Mouse (Mus musculus): ENCODE measurements around the gene Rab11fip4. TPM values are rescaled to one million over a fixed set of nuclear protein-coding genes. Genes with fewer than 3 reads are reported as not detected.

Gene Rab11fip4
- polyA plus RNA-seq, 1 experiment: 94.8 TPM

- TF ChIP-seq CTCF (IDR thresholded peaks at IDR 0.05; ENCODE audit: borderline replicate concordance, insufficient read depth, low read depth, low read length) (0 out of 2 replicates have a peak, but pooled peaks have one; percentile 6), POLR2A (IDR thresholded peaks at IDR 0.05; ENCODE audit: borderline replicate concordance, insufficient read depth, low read length) (no peak)
- 87% methylated on average over 6 of the region's 6 CpGs for WGBS
Observed at GRCm38 (mm10) chr11:79635661-79636449, 44.8 kb downstream of the Rab11fip4 start.

GRCm38 (mm10) chr11:79636481-79636880 lies 45.5 kb downstream of the Rab11fip4 start:
- no peak overlapping the region for H3K4me3 ChIP-seq (replicated peaks; ENCODE audit: insufficient read depth, low read depth, low read length)
- no peak for DNase-seq
- TF ChIP-seq CTCF (IDR thresholded peaks at IDR 0.05; ENCODE audit: borderline replicate concordance, insufficient read depth, low read depth, low read length) (no peak), POLR2A (IDR thresholded peaks at IDR 0.05; ENCODE audit: borderline replicate concordance, insufficient read depth, low read length) (no peak)
- no peaks in the 10 kb centered on the region; the same call in 1 of the 2 replicates for H3K4me1 ChIP-seq (ENCODE audit: control insufficient read depth, insufficient read depth, low read length)
- no peak overlapping the region for H3K27ac ChIP-seq (ENCODE audit: insufficient read depth, low read length)
- H3K27me3 ChIP-seq (ENCODE audit: control insufficient read depth, insufficient read depth, low read length): no peaks in the 10 kb centered on the region
- WGBS: 97% methylated on average over 1 of the region's 1 CpGs

More at GRCm38 (mm10) chr11:79635661-79636449, 44.8 kb downstream of the Rab11fip4 start:
- Histone ChIP-seq H3K27me3 (ENCODE audit: control insufficient read depth, insufficient read depth, low read length) (no peaks in the 10 kb centered on the region), H3K4me3 (replicated peaks; ENCODE audit: insufficient read depth, low read depth, low read length) (no peak overlapping the region), H3K27ac (ENCODE audit: insufficient read depth, low read length) (no peak overlapping the region), H3K4me1 (ENCODE audit: control insufficient read depth, insufficient read depth, low read length) (no peaks in the 10 kb centered on the region; the same call in 1 of the 2 replicates)
- DNase-seq: no peak

GRCm38 (mm10) chr11:79638691-79639090 lies 47.7 kb downstream of the Rab11fip4 start:
- H3K4me1 ChIP-seq (ENCODE audit: control insufficient read depth, insufficient read depth, low read length): no peaks in the 10 kb centered on the region; the same call in 1 of the 2 replicates
- no peaks in the 10 kb centered on the region for H3K27me3 ChIP-seq (ENCODE audit: control insufficient read depth, insufficient read depth, low read length)
- no peak overlapping the region for H3K4me3 ChIP-seq (replicated peaks; ENCODE audit: insufficient read depth, low read depth, low read length)
- H3K27ac ChIP-seq (ENCODE audit: insufficient read depth, low read length): no peak overlapping the region
- WGBS: 48% methylated on average over 5 of the region's 5 CpGs
- no peak for DNase-seq
- no peak for TF ChIP-seq POLR2A (IDR thresholded peaks at IDR 0.05; ENCODE audit: borderline replicate concordance, insufficient read depth, low read length)
- no peak for TF ChIP-seq CTCF (IDR thresholded peaks at IDR 0.05; ENCODE audit: borderline replicate concordance, insufficient read depth, low read depth, low read length)

- Histone ChIP-seq H3K27ac (ENCODE audit: insufficient read depth, low read length) (no peak overlapping the region), H3K27me3 (ENCODE audit: control insufficient read depth, insufficient read depth, low read length) (no peaks in the 10 kb centered on the region), H3K4me1 (ENCODE audit: control insufficient read depth, insufficient read depth, low read length) (peaks cover 21% of the 10 kb centered on the region), H3K4me3 (replicated peaks; ENCODE audit: insufficient read depth, low read depth, low read length) (no peak overlapping the region)
- DNase-seq: no peak
- TF ChIP-seq CTCF (IDR thresholded peaks at IDR 0.05; ENCODE audit: borderline replicate concordance, insufficient read depth, low read depth, low read length): no peak
- no peak for TF ChIP-seq POLR2A (IDR thresholded peaks at IDR 0.05; ENCODE audit: borderline replicate concordance, insufficient read depth, low read length)
- 69% methylated on average over 8 of the region's 8 CpGs for WGBS
Observed at GRCm38 (mm10) chr11:79640940-79641733, 50.1 kb downstream of the Rab11fip4 start.

GRCm38 (mm10) chr11:79643730-79644129 lies 52.7 kb downstream of the Rab11fip4 start:
- Histone ChIP-seq H3K27me3 (ENCODE audit: control insufficient read depth, insufficient read depth, low read length) (no peaks in the 10 kb centered on the region), H3K27ac (ENCODE audit: insufficient read depth, low read length) (no peak overlapping the region), H3K4me3 (replicated peaks; ENCODE audit: insufficient read depth, low read depth, low read length) (no peak overlapping the region), H3K4me1 (ENCODE audit: control insufficient read depth, insufficient read depth, low read length) (peaks cover 45% of the 10 kb centered on the region)
- no peak for DNase-seq
- WGBS: 68% methylated on average over 9 of the region's 9 CpGs
- TF ChIP-seq POLR2A (IDR thresholded peaks at IDR 0.05; ENCODE audit: borderline replicate concordance, insufficient read depth, low read length) (no peak), CTCF (IDR thresholded peaks at IDR 0.05; ENCODE audit: borderline replicate concordance, insufficient read depth, low read depth, low read length) (no peak)

GRCm38 (mm10) chr11:79644717-79645191 lies 53.7 kb downstream of the Rab11fip4 start:
- Histone ChIP-seq H3K27ac (ENCODE audit: insufficient read depth, low read length) (no peak overlapping the region), H3K4me3 (replicated peaks; ENCODE audit: insufficient read depth, low read depth, low read length) (no peak overlapping the region), H3K4me1 (ENCODE audit: control insufficient read depth, insufficient read depth, low read length) (peaks cover 56% of the 10 kb centered on the region), H3K27me3 (ENCODE audit: control insufficient read depth, insufficient read depth, low read length) (no peaks in the 10 kb centered on the region)
- no peak for TF ChIP-seq POLR2A (IDR thresholded peaks at IDR 0.05; ENCODE audit: borderline replicate concordance, insufficient read depth, low read length)
- no peak for TF ChIP-seq CTCF (IDR thresholded peaks at IDR 0.05; ENCODE audit: borderline replicate concordance, insufficient read depth, low read depth, low read length)
- WGBS: 30% methylated on average over 8 of the region's 8 CpGs
- DNase-seq: no peak

GRCm38 (mm10) chr11:79646026-79646425 lies 55.0 kb downstream of the Rab11fip4 start:
- TF ChIP-seq POLR2A (IDR thresholded peaks at IDR 0.05; ENCODE audit: borderline replicate concordance, insufficient read depth, low read length) (no peak), CTCF (IDR thresholded peaks at IDR 0.05; ENCODE audit: borderline replicate concordance, insufficient read depth, low read depth, low read length) (no peak)
- DNase-seq: no peak
- peaks cover 63% of the 10 kb centered on the region for H3K4me1 ChIP-seq (ENCODE audit: control insufficient read depth, insufficient read depth, low read length)
- 90% methylated on average over 5 of the region's 5 CpGs for WGBS
- no peaks in the 10 kb centered on the region for H3K27me3 ChIP-seq (ENCODE audit: control insufficient read depth, insufficient read depth, low read length)
- H3K4me3 ChIP-seq (replicated peaks; ENCODE audit: insufficient read depth, low read depth, low read length): no peak overlapping the region
- no peak overlapping the region for H3K27ac ChIP-seq (ENCODE audit: insufficient read depth, low read length)
